Mouse (Mus musculus): ENCODE data around the gene Fam92b.

- no peak for TF ChIP-seq CTCF (conservative IDR thresholded peaks at IDR 0.05; ENCODE audit: low read length)
- TF ChIP-seq POU5F1 (IDR thresholded peaks at IDR 0.05; ENCODE audit: borderline replicate concordance, low read length) = no peak
- TF ChIP-seq NANOG (IDR thresholded peaks at IDR 0.05; ENCODE audit: borderline replicate concordance, low read length) = no peak
Observed at GRCm38 (mm10) chr8:120191633-120192032, 14.4 kb upstream of the Fam92b start.

Measured in E14TG2a.4 (cell line).